ENCODE assay signal across 8 mouse cellular contexts in genomic region chr15:86137638-86138037, GRCm38 (mm10). TPM values are rescaled to one million over a fixed set of nuclear protein-coding genes. Genes with fewer than 3 reads are reported as not detected.
DNase-seq lines count a peak whose midpoint lies in the region; ATAC-seq and TF ChIP-seq lines count a peak whose summit lies in the region.

No protein-coding gene starts in this region.

- no peak overlapping the region for H3K27ac ChIP-seq in kidney, postnatal 0 days
- H3K27ac ChIP-seq in kidney, embryonic 15.5 days: no peak overlapping the region
- H3K27ac ChIP-seq in bone marrow, adult 2 months (ENCODE audit: control insufficient read depth, insufficient read depth, low read depth, low read length, poor library complexity): no peak overlapping the region
- no peak overlapping the region for H3K27ac ChIP-seq in forebrain, embryonic 15.5 days (replicated peaks)

- H3K9ac ChIP-seq in kidney, postnatal 0 days (ENCODE audit: low read depth, low read length): no peak overlapping the region
- no peak overlapping the region for H3K9ac ChIP-seq in kidney, embryonic 15.5 days
- no peak overlapping the region for H3K9ac ChIP-seq in forebrain, embryonic 15.5 days (replicated peaks)

- WGBS in kidney, postnatal 0 days: 73% methylated on average over 4 of the region's 4 CpGs
- 71% methylated on average over 4 of the region's 4 CpGs for WGBS in kidney, embryonic 15.5 days
- WGBS in bone marrow, adult 2 months: 56% methylated on average over 4 of the region's 4 CpGs
- WGBS in forebrain, embryonic 15.5 days: 70% methylated on average over 4 of the region's 4 CpGs

- TF ChIP-seq POLR2A in bone marrow, adult 2 months (IDR thresholded peaks at IDR 0.05; ENCODE audit: borderline replicate concordance, control insufficient read depth, low read depth, low read length): no peak

- peaks cover 25% of the 10 kb centered on the region for H3K36me3 ChIP-seq in kidney, postnatal 0 days (ENCODE audit: insufficient read depth, low read length)
- peaks cover 52% of the 10 kb centered on the region for H3K36me3 ChIP-seq in kidney, embryonic 15.5 days
- peaks cover 18% of the 10 kb centered on the region for H3K36me3 ChIP-seq in splenic B cell, adult 2 months (ENCODE audit: control insufficient read depth, insufficient read depth, low read length, poor library complexity, severe bottlenecking)
- H3K36me3 ChIP-seq in forebrain, embryonic 15.5 days: peaks cover 34% of the 10 kb centered on the region

- H3K9me3 ChIP-seq in kidney, postnatal 0 days (replicated peaks; ENCODE audit: low read length): no peaks in the 10 kb centered on the region
- H3K9me3 ChIP-seq in kidney, embryonic 15.5 days (replicated peaks): no peaks in the 10 kb centered on the region
- H3K9me3 ChIP-seq in forebrain, embryonic 15.5 days: no peaks in the 10 kb centered on the region

- TF ChIP-seq CTCF in kidney, postnatal 0 days (IDR thresholded peaks at IDR 0.05; ENCODE audit: low read depth): peak; percentile 61
- peak; percentile 75 for TF ChIP-seq CTCF in bone marrow, adult 2 months (IDR thresholded peaks at IDR 0.05; ENCODE audit: control insufficient read depth, insufficient read depth, low read length)

- H3K27me3 ChIP-seq in kidney, postnatal 0 days (ENCODE audit: insufficient read depth, low read length): no peaks in the 10 kb centered on the region
- no peaks in the 10 kb centered on the region for H3K27me3 ChIP-seq in kidney, embryonic 15.5 days
- no peaks in the 10 kb centered on the region for H3K27me3 ChIP-seq in splenic B cell, adult 2 months (ENCODE audit: control insufficient read depth, insufficient read depth, low read length, poor library complexity, severe bottlenecking)
- H3K27me3 ChIP-seq in forebrain, embryonic 15.5 days: no peaks in the 10 kb centered on the region

- no peak overlapping the region for H3K4me3 ChIP-seq in kidney, postnatal 0 days (replicated peaks; ENCODE audit: low read depth, low read length)
- H3K4me3 ChIP-seq in kidney, embryonic 15.5 days (replicated peaks): no peak overlapping the region
- H3K4me3 ChIP-seq in bone marrow, adult 2 months (replicated peaks; ENCODE audit: control insufficient read depth, low read depth, low read length): no peak overlapping the region
- H3K4me3 ChIP-seq in forebrain, embryonic 15.5 days: no peak overlapping the region

- DNase-seq in kidney, postnatal 0 days (ENCODE audit: low spot score): no peak
- peak; percentile 64 for DNase-seq in ES-CJ7 (ENCODE audit: low read depth, low spot score)
- peak; percentile 29 to 30 for DNase-seq in lung, adult 18-20 months
- DNase-seq in splenic B cell, adult 2 months (ENCODE audit: low read depth, low spot score): peak; percentile 61
- no peak for DNase-seq in neural tube, embryonic 10.5 days (ENCODE audit: extremely low spot score, low spot score)

- H3K4me1 ChIP-seq in kidney, postnatal 0 days (replicated peaks; ENCODE audit: insufficient read depth, low read length): no peaks in the 10 kb centered on the region
- H3K4me1 ChIP-seq in kidney, embryonic 15.5 days: peaks cover 2% of the 10 kb centered on the region; the same call in 1 of the 2 replicates
- H3K4me1 ChIP-seq in bone marrow, adult 2 months (ENCODE audit: control insufficient read depth, insufficient read depth, low read length): no peaks in the 10 kb centered on the region
- H3K4me1 ChIP-seq in forebrain, embryonic 15.5 days: 0 out of 2 replicates have a peak, but pooled peaks cover 6% of the 10 kb centered on the region

- ATAC-seq in kidney, postnatal 0 days (replicated peaks; ENCODE audit: low FRiP score, low read depth): no peak
- no peak for ATAC-seq in kidney, embryonic 15.5 days (replicated peaks; ENCODE audit: low FRiP score)
- no peak for ATAC-seq in forebrain, embryonic 15.5 days (replicated peaks)

- H3K4me2 ChIP-seq in kidney, postnatal 0 days (ENCODE audit: low read length): no peak overlapping the region
- no peak overlapping the region for H3K4me2 ChIP-seq in kidney, embryonic 15.5 days
- H3K4me2 ChIP-seq in forebrain, embryonic 15.5 days (replicated peaks): no peak overlapping the region

RNA-seq across cellular contexts. Expression of gene Cerk, which starts 48.3 kb away (rescaled TPM):
- 9.4 and 10.6 TPM in 2 replicates for polyA plus RNA-seq in kidney, postnatal 0 days (2015; fragmentation: Nextera tagmentation; extraction: Ambion mirVana)
- polyA plus RNA-seq in kidney, embryonic 15.5 days (2015; fragmentation: Nextera tagmentation; extraction: Ambion mirVana): 12.1 and 12.4 TPM in 2 replicates
- polyA plus RNA-seq in bone marrow, adult 2 months (2011; ENCODE audit: insufficient read depth, insufficient read length, low replicate concordance, missing spikeins): 23.0 and 42.5 TPM in 2 replicates
- polyA plus RNA-seq in forebrain, embryonic 15.5 days (2015; fragmentation: Nextera tagmentation; extraction: Ambion mirVana): 21.7 and 23.5 TPM in 2 replicates

Comparison
In these comparisons a context has a peak if more than half of its experiments do, and no peak if none do; other contexts are left out.
1. DNase-seq: peak in ES-CJ7 (single experiment), lung, adult 18-20 months (2 of 2) and splenic B cell, adult 2 months (single experiment); none in kidney, postnatal 0 days (single experiment) and neural tube, embryonic 10.5 days (single experiment).